Mouse (Mus musculus): ENCODE measurements around the gene Mrpl57.

Mrpl57 gene

GRCm38 (mm10) chr14:57859520-57859919, 33.5 kb downstream of the Mrpl57 start:
- DNase-seq (ENCODE audit: low read depth, low spot score): peak; percentile 55

GRCm38 (mm10) chr14:57861987-57862412, 36.0 kb downstream of the Mrpl57 start:
- no peak for DNase-seq (ENCODE audit: low read depth, low spot score)

- DNase-seq (ENCODE audit: low read depth, low spot score): peak; percentile 31
Observed at GRCm38 (mm10) chr14:57863129-57863528, 37.1 kb downstream of the Mrpl57 start.

- no peak for DNase-seq (ENCODE audit: low read depth, low spot score)
Observed at GRCm38 (mm10) chr14:57865256-57865655, 39.2 kb downstream of the Mrpl57 start.

- DNase-seq (ENCODE audit: low read depth, low spot score): peak; percentile 63
Observed at GRCm38 (mm10) chr14:57866676-57867276, 40.7 kb downstream of the Mrpl57 start.

- DNase-seq (ENCODE audit: low read depth, low spot score): no peak
Observed at GRCm38 (mm10) chr14:57877921-57878320, 51.9 kb downstream of the Mrpl57 start.
